Mouse (Mus musculus): ENCODE results near the gene Tbkbp1. TPM values are rescaled to one million over a fixed set of nuclear protein-coding genes. Genes with fewer than 3 reads are reported as not detected.

Gene Tbkbp1
- total RNA-seq, 2 experiments from 2014 or later, result 10.6 to 12.8 TPM

DNA sequence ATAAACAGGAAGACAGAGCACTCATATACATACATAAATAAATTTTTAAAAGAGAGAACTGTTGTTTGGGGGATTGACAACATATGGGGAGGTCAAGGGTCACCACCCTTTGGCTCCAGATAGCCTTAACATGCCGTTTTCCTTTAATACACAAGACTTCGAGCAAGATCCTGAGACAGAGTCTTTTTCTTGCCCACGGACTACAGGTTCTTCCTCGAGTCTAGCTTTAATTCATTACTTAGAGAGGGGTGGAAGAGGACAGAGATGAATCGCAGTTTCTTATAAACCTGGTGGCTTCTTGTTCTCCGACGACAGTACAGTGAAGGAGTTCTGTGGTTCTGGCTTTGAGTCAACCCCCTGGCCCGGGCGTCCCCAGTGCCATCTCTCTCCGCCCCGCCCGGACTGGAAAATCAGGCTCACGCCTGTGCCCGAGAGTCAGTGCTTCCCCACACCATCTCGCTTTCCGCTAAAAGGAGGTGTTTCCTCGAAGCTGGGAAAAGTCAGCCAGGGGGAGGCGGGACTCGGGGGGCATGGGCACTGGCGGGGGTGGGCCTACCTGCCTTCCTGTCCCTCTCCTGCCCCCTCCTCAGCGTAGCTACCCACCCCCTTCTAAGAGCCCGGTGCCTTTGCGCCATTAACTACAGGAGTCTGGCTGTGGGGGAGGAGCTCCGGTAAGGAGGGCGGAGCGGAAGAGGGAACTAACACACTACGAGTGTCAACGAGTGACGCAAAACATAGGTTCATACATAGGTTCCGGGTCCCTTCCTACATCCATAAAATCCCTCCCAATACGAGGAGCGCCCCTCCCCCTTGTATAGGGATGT is 24.4 kb downstream of the Tbkbp1 start:
- DNase-seq, result peak; percentile 61 to 74

DNA sequence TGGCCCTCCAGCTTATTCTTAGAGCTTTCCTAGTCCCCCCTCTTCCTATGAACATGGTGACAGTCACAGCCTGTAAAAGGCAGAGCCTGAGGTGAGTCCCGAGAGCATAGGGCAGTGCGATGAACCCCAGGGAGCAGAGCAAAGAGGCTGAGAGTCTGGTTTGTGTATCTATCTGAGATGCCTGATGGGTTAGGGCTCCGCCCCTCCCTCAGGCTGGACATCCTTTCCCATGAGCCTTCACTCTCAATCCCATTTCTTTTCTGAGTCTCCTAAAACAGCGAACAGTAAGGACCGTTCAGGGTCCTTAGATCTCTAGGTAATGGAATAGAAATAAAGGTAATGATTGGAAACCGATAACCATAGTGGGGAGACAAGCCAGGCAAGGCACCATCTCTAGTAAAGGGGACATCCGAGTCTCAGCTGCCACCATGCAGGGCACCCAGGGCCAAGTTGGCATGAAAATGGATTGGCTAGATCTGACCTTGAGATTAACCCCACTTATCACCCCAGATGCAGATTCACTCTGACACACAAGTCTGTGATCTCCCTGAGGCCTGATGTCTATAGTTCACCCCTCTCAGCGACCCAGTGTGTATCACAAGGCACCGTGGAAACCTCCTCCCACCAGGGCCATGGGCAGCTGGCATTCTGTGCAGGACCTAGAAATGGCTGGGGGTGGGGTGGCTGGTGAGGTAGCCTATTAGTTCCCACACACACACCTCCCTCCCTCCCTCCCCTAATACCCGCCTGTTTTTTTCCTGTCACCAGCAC is 26.8 kb downstream of the Tbkbp1 start:
- DNase-seq, result no peak

- no peak for DNase-seq
Observed at GRCm38 (mm10) chr11:97123282-97123890, 27.9 kb downstream of the Tbkbp1 start.

DNA sequence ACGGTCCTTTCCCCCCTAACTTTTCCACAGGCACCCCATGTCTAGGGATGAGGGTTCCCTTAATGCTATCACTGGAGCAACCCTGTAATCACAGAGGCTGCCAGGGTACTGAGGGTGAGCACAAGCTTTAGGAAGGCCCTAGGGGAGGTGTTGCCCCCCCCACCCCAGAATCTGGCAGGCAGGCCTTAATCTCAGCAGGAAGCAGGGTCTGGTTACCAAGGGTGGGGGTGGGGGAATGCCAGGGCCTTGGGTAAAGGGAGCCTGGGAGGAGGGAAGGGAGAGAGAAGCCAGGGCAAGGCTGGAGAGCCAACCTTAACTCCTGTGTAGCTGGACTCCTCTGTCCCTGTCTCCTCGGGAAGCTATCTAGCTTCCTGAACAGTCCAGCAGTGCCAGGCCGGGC is 30.7 kb downstream of the Tbkbp1 start:
- no peak for DNase-seq

- no peak for DNase-seq
Observed at GRCm38 (mm10) chr11:97120221-97120620, 31.1 kb downstream of the Tbkbp1 start.

- no peak for DNase-seq
Observed at GRCm38 (mm10) chr11:97115797-97116196, 35.5 kb downstream of the Tbkbp1 start.

DNA sequence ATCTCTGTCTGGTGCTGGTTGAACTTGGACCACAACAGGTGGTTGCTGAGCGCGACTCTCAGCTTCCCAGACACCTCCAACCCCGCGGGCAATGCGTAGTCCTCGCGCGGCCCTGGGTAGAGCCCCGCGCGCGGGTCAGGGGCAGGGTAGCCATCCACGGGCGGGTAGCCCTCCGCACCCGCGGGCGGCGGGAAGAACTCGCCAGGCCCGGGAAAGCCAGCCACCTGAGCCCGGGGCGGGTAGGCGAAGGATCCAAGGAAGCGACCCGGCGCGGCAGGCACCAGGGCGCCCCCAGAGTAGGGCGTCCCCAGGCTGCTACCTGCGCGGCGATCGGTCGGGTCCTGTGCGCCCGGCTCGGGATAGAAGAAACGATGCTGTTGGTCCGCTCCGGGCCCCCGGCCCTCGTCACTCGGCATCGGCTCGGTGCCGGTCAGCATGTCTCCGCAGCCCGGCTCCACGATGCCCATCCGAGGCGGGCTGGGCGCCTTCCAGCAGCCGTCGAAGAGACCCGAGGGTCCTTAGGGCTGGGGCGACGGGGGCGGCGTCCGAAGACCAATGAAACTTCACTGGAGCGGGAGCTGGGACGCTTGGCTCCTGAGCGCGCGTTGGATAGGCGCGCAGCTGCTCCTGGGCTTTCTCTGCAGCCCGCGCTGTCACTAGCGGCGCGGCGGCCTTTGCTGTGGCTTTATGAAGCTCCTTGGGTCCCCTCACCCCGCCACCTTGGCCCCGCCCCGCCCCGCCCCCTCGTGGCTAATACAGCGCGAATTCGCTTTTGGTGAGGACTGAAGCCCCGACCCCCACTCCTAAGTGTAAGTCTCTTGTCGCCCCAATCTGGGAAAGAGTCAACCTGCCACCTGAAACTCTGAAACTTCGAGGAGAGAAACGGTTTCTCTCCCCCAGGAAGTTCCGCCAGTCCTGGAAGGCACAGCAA is 36.4 kb downstream of the Tbkbp1 start, which contains the start of gene Tbx21:
TSS of gene Tbx21 (minus strand) at position 661 of the 931 bp plus-strand sequence.
- DNase-seq, result peak in 1 of 2 experiments; percentile 37

- no peak for DNase-seq
Observed at GRCm38 (mm10) chr11:97112519-97113125, 38.7 kb downstream of the Tbkbp1 start.

DNA sequence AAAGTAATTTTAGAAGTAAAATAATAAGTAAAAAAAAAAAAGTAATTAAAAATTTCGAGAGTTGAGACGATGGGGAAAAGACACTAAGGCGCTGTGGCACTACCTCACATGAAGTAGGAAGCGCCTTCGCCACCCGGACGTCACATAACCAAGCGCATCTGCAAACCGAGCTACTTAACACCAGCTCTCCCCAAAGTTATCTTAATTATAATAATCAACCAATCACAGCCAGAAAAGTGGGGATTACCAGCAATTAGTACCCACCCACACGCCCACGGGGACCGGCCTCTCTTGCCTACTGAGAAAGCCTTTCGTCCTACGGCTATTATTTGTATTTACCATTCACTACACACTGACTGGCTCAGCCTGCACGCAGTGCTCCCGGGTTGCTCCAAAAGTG is 42.3 kb downstream of the Tbkbp1 start:
- DNase-seq, result no peak

GRCm38 (mm10) chr11:97104091-97104483 is 47.2 kb downstream of the Tbkbp1 start:
- no peak for DNase-seq

- DNase-seq, result no peak
Observed at GRCm38 (mm10) chr11:97103163-97104090, 47.9 kb downstream of the Tbkbp1 start.

DNA sequence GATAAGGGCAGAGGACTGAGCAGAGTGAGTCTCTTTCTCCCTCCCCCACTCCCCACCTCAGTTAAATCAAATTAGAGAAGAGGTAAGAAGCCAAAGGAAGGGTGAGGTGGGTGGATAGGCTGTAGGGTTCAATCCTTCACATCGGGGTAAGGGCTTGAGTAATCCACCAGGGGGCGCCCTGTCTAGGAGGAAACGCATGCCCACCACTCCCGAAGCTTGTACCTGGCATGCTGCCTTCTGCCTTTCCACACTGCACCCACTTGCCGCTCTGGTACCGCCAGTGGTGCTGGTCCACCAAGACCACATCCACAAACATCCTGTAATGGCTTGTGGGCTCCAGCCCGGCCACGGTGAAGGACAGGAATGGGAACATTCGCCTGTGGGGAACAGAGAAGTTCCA is 49.6 kb downstream of the Tbkbp1 start:
- DNase-seq, result peak; percentile 74 to 88

GRCm38 (mm10) chr11:97098791-97099190 is 52.5 kb downstream of the Tbkbp1 start:
- DNase-seq, result peak; percentile 36 to 51

DNA sequence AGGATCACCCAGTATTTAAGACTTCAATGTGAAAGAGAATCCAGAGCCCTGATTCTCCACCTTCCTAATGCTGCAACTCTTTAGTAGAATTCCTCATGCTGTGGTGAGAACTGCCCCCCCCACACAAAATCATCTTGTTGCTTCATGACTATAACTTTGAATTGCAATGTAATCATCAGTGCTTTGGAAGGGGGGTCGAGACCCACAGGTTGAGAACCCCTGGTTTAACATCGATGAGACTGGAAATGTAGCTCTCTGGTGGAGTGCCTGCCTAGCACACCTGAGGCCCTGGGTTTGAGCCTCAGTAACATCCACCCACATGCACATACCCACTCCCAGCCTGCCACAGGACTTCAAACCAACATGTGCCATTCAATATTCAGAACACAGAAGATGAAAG is 56.7 kb downstream of the Tbkbp1 start:
- no peak for DNase-seq

GRCm38 (mm10) chr11:97086365-97086764 is 64.9 kb downstream of the Tbkbp1 start:
- DNase-seq, result no peak

Small RNAs within 50 kb of the gene (microRNA-seq; reads per million reads assigned to microRNA genes)
- gene Mir7235, result not detected

Other genes starting within 250 kb of the Tbkbp1 start
- gene Cdk5rap3, start 235.0 kb downstream of the Tbkbp1 start, total RNA-seq (2021), result 10 to 100 TPM; 44.1 to 58.8 TPM
- gene Prr15l, start 223.4 kb downstream of the Tbkbp1 start, total RNA-seq (2021), result under 1 TPM; 0.16 to 0.66 TPM
- gene Pnpo, start 207.5 kb downstream of the Tbkbp1 start, total RNA-seq (2021), result 10 to 100 TPM; 29.6 to 34.2 TPM
- 10 to 100 TPM; 14.5 to 16.6 TPM for gene Sp2, start 168.5 kb downstream of the Tbkbp1 start, total RNA-seq (2021)
- gene Sp6, start 138.1 kb downstream of the Tbkbp1 start, total RNA-seq (2021), result under 1 TPM; 0.16 to 0.23 TPM
- gene Scrn2, start 121.6 kb downstream of the Tbkbp1 start, total RNA-seq (2021), result 10 to 100 TPM; 15.7 to 18.8 TPM
- gene Lrrc46, start 110.1 kb downstream of the Tbkbp1 start, total RNA-seq (2021), result 1 to 10 TPM; 1.3 TPM
- 100 to 1,000 TPM; 131 to 141 TPM for gene Mrpl10, start 109.9 kb downstream of the Tbkbp1 start, total RNA-seq (2021)
- gene Osbpl7, start 100.9 kb downstream of the Tbkbp1 start, total RNA-seq (2021), result 1 to 10 TPM; 7.8 to 9.1 TPM
- under 1 TPM; 0.23 to 0.33 TPM for gene Tbx21, start 36.2 kb downstream of the Tbkbp1 start, total RNA-seq (2021)
- 100 to 1,000 TPM; 112 to 138 TPM for gene Kpnb1, start 36.4 kb upstream of the Tbkbp1 start, total RNA-seq (2021)
- gene Npepps, start 129.1 kb upstream of the Tbkbp1 start, total RNA-seq (2021), result 10 to 100 TPM; 81.8 to 86.1 TPM
- 10 to 100 TPM; 31.5 to 32.3 TPM for gene Mrpl45, start 164.2 kb upstream of the Tbkbp1 start, total RNA-seq (2021)
- 1 to 10 TPM in 1 of 2 experiments, under 1 TPM in 1; 0.93 to 1.2 TPM for gene Gpr179, start 200.6 kb upstream of the Tbkbp1 start, total RNA-seq (2021)
- gene Socs7, start 211.1 kb upstream of the Tbkbp1 start, total RNA-seq (2021), result 10 to 100 TPM; 20.6 to 22.1 TPM

Data from adrenal gland, postnatal 36 days (tissue).